Mouse (Mus musculus): ENCODE measurements around the gene Fras1.

GRCm38 (mm10) chr5:96417121-96417520 lies 43.4 kb downstream of the Fras1 start:
- TF ChIP-seq TAL1 (conservative IDR thresholded peaks at IDR 0.05; ENCODE audit: low read depth, low read length): no peak
- TF ChIP-seq CTCF (IDR thresholded peaks at IDR 0.05; ENCODE audit: low read depth, low read length): no peak
- no peak for TF ChIP-seq GATA1 (IDR thresholded peaks at IDR 0.05; ENCODE audit: borderline replicate concordance, low read length)

All from G1E (cell line).